Mouse (Mus musculus): Measurements from ENCODE around the gene Angel2. TPM values are rescaled to one million over a fixed set of nuclear protein-coding genes. Genes with fewer than 3 reads are reported as not detected.

Angel2 gene
- polyA plus RNA-seq, 1 experiment from 2014 or later, result 37.5 TPM

- Histone ChIP-seq H3K4me2 (no peak overlapping the region), H3K27me3 (replicated peaks) (no peaks in the 10 kb centered on the region), H3K4me1 (no peaks in the 10 kb centered on the region), H3K27ac (no peak overlapping the region), H3K9me3 (no peaks in the 10 kb centered on the region), H3K36me3 (no peaks in the 10 kb centered on the region), H3K4me3 (replicated peaks) (no peak overlapping the region), H3K9ac (no peak overlapping the region)
- no peak for ATAC-seq (ENCODE audit: insufficient read depth, low FRiP score, low read depth)
- 53% methylated on average over 7 of the region's 7 CpGs for WGBS
Observed at GRCm38 (mm10) chr1:190995548-190995947, 70.6 kb downstream of the Angel2 start.

- Histone ChIP-seq H3K27me3 (replicated peaks) (no peaks in the 10 kb centered on the region), H3K4me2 (no peak overlapping the region), H3K36me3 (no peaks in the 10 kb centered on the region), H3K9me3 (no peaks in the 10 kb centered on the region), H3K27ac (no peak overlapping the region), H3K9ac (no peak overlapping the region), H3K4me3 (replicated peaks) (no peak overlapping the region), H3K4me1 (no peaks in the 10 kb centered on the region)
- WGBS, result 67% methylated on average over 6 of the region's 6 CpGs
- no peak for ATAC-seq (ENCODE audit: insufficient read depth, low FRiP score, low read depth)
Observed at GRCm38 (mm10) chr1:190996346-190996877, 71.5 kb downstream of the Angel2 start.

Other genes starting within 250 kb of the Angel2 start
- 10.6 and 12.9 TPM in 2 replicates for gene Rps6kc1, start 13.3 kb upstream of the Angel2 start, polyA plus RNA-seq (2015; fragmentation: Nextera tagmentation; extraction: Ambion mirVana)
- 18.5 and 20.1 TPM in 2 replicates for gene Vash2, start 54.2 kb downstream of the Angel2 start, polyA plus RNA-seq (2015; fragmentation: Nextera tagmentation; extraction: Ambion mirVana)
- gene Flvcr1, start 101.0 kb downstream of the Angel2 start, polyA plus RNA-seq (2015; fragmentation: Nextera tagmentation; extraction: Ambion mirVana), result 6.4 TPM in 2 replicates
- not detected in 2 replicates for gene Spata45, start 111.5 kb downstream of the Angel2 start, polyA plus RNA-seq (2015; fragmentation: Nextera tagmentation; extraction: Ambion mirVana)
- 11.8 and 15.1 TPM in 2 replicates for gene Tatdn3, start 137.8 kb downstream of the Angel2 start, polyA plus RNA-seq (2015; fragmentation: Nextera tagmentation; extraction: Ambion mirVana)
- 18.3 and 18.6 TPM in 2 replicates for gene Nsl1, start 137.9 kb downstream of the Angel2 start, polyA plus RNA-seq (2015; fragmentation: Nextera tagmentation; extraction: Ambion mirVana)
- 8.3 and 9.8 TPM in 2 replicates for gene Batf3, start 172.7 kb downstream of the Angel2 start, polyA plus RNA-seq (2015; fragmentation: Nextera tagmentation; extraction: Ambion mirVana)
- gene Fam71a, start 239.7 kb downstream of the Angel2 start, polyA plus RNA-seq (2015; fragmentation: Nextera tagmentation; extraction: Ambion mirVana), result not detected in 2 replicates